Mouse (Mus musculus): Measurements from ENCODE around the gene Zbtb34. TPM values are rescaled to one million over a fixed set of nuclear protein-coding genes. Genes with fewer than 3 reads are reported as not detected.

Zbtb34 gene
- total RNA-seq, 2 experiments from 2014 or later: 22.9 TPM

GRCm38 (mm10) chr2:33449119-33449873 lies 18.2 kb upstream of the Zbtb34 start:
- DNase-seq (ENCODE audit: low spot score in 2 of 2): no peak

GRCm38 (mm10) chr2:33446796-33447195 lies 15.7 kb upstream of the Zbtb34 start:
- no peak for DNase-seq (ENCODE audit: low spot score in 2 of 2)

GRCm38 (mm10) chr2:33445741-33446140 lies 14.6 kb upstream of the Zbtb34 start:
- no peak for DNase-seq (ENCODE audit: low spot score in 2 of 2)

- no peak for DNase-seq (ENCODE audit: low spot score in 2 of 2)
Measured at GRCm38 (mm10) chr2:33444862-33445261, 13.7 kb upstream of the Zbtb34 start.

GRCm38 (mm10) chr2:33444358-33444757 lies 13.2 kb upstream of the Zbtb34 start:
- DNase-seq (ENCODE audit: low spot score in 2 of 2): peak; percentile 58 to 76

GRCm38 (mm10) chr2:33442701-33443100 lies 11.6 kb upstream of the Zbtb34 start:
- DNase-seq (ENCODE audit: low spot score in 2 of 2): no peak

GRCm38 (mm10) chr2:33440893-33441292 lies 9.8 kb upstream of the Zbtb34 start:
- DNase-seq (ENCODE audit: low spot score in 2 of 2): no peak

- no peak for DNase-seq (ENCODE audit: low spot score in 2 of 2)
Measured at GRCm38 (mm10) chr2:33439980-33440670, 9.0 kb upstream of the Zbtb34 start.

- DNase-seq (ENCODE audit: low spot score in 2 of 2): no peak
Measured at GRCm38 (mm10) chr2:33439471-33439881, 8.4 kb upstream of the Zbtb34 start.

- DNase-seq (ENCODE audit: low spot score in 2 of 2): no peak
Measured at GRCm38 (mm10) chr2:33438377-33438776, 7.3 kb upstream of the Zbtb34 start.

GRCm38 (mm10) chr2:33437184-33437583 lies 6.1 kb upstream of the Zbtb34 start:
- DNase-seq (ENCODE audit: low spot score in 2 of 2): no peak

- no peak for DNase-seq (ENCODE audit: low spot score in 2 of 2)
Measured at GRCm38 (mm10) chr2:33436035-33436580, 5.0 kb upstream of the Zbtb34 start.

- no peak for DNase-seq (ENCODE audit: low spot score in 2 of 2)
Measured at GRCm38 (mm10) chr2:33435036-33435650, 4.0 kb upstream of the Zbtb34 start.

GRCm38 (mm10) chr2:33432877-33433276 lies 1.8 kb upstream of the Zbtb34 start:
- DNase-seq (ENCODE audit: low spot score in 2 of 2): no peak

GRCm38 (mm10) chr2:33430081-33430770 lies 898 bp downstream of the Zbtb34 start:
- DNase-seq (ENCODE audit: low spot score in 2 of 2): no peak

- no peak for DNase-seq (ENCODE audit: low spot score in 2 of 2)
Measured at GRCm38 (mm10) chr2:33429339-33429738, 1.8 kb downstream of the Zbtb34 start.

- no peak for DNase-seq (ENCODE audit: low spot score in 2 of 2)
Measured at GRCm38 (mm10) chr2:33426640-33427398, 4.3 kb downstream of the Zbtb34 start.

- DNase-seq (ENCODE audit: low spot score in 2 of 2): no peak
Measured at GRCm38 (mm10) chr2:33417454-33417853, 13.7 kb downstream of the Zbtb34 start.

- no peak for DNase-seq (ENCODE audit: low spot score in 2 of 2)
Measured at GRCm38 (mm10) chr2:33414019-33414418, 17.1 kb downstream of the Zbtb34 start.

GRCm38 (mm10) chr2:33412111-33412510 lies 19.0 kb downstream of the Zbtb34 start:
- no peak for DNase-seq (ENCODE audit: low spot score in 2 of 2)

Measured in adrenal gland, postnatal 4 days (tissue).